Mouse (Mus musculus): ENCODE results near the gene Bri3bp. TPM values are rescaled to one million over a fixed set of nuclear protein-coding genes. Genes with fewer than 3 reads are reported as not detected.
"Not testable (repeated sequence)": the region's sequence is repeated elsewhere in the genome, so short reads cannot be mapped to it uniquely, and the experiment has no call there.

Gene Bri3bp
- total RNA-seq, 4 experiments from 2014 or later, result 89.5 to 105 (median 95.6) TPM

- DNase-seq (ENCODE audit: low spot score in 2 of 2), result peak; percentile 79 to 89
Measured at GRCm38 (mm10) chr5:125408842-125409241, 32.5 kb upstream of the Bri3bp start.

GRCm38 (mm10) chr5:125409348-125410090, 31.8 kb upstream of the Bri3bp start:
- DNase-seq (ENCODE audit: low spot score in 2 of 2), result peak in 1 of 2 experiments; percentile 64

GRCm38 (mm10) chr5:125411972-125412530, 29.3 kb upstream of the Bri3bp start:
- peak in 1 of 2 experiments; percentile 77 for DNase-seq (ENCODE audit: low spot score in 2 of 2)

DNA sequence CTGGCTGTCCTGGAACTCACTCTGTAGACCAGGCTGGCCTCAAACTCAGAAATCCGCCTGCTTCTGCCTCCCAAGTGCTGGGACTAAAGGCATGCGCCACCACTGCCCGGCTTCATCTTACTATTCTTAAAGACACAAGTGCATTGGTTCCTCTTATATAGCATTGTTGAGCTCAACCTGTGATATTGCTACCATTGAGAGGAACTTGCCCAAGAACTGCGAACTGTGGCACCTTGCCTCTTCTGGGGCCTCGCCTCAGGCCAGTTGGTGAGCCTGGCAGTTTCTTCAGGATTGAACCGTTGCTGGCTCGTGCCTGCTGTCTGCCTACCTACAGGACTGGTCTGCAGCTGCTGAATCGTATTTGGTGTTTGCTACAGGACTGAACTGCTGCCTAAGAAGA, 28.8 kb upstream of the Bri3bp start:
- not testable (repeated sequence) for DNase-seq (ENCODE audit: low spot score in 2 of 2)

GRCm38 (mm10) chr5:125413763-125414162, 27.6 kb upstream of the Bri3bp start:
- DNase-seq (ENCODE audit: low spot score in 2 of 2), result no peak

- DNase-seq (ENCODE audit: low spot score in 2 of 2), result no peak
Measured at GRCm38 (mm10) chr5:125416183-125416582, 25.2 kb upstream of the Bri3bp start.

DNA sequence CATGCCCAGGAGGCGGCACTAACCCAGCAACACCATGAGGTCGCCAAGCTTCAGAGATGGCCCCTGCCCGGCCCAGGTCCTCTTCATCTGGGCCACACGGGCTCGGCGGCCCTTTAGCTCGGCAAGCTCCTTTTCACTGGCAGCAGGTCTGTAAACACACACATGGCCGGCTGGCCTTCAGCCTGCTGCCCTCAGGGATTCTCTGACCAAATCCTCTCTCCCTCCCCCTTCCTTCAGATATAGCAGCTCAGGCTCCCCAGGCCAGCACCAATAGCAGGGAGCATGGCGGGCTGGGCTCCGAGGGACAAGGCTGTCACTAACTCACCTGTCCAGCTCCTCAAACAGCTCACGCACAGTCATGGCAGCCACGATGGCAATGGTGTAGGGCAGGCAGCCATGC, 22.7 kb upstream of the Bri3bp start:
- DNase-seq (ENCODE audit: low spot score in 2 of 2), result no peak

GRCm38 (mm10) chr5:125419124-125419523, 22.2 kb upstream of the Bri3bp start:
- no peak for DNase-seq (ENCODE audit: low spot score in 2 of 2)

- no peak for DNase-seq (ENCODE audit: low spot score in 2 of 2)
Measured at GRCm38 (mm10) chr5:125425698-125426276, 15.6 kb upstream of the Bri3bp start.

DNA sequence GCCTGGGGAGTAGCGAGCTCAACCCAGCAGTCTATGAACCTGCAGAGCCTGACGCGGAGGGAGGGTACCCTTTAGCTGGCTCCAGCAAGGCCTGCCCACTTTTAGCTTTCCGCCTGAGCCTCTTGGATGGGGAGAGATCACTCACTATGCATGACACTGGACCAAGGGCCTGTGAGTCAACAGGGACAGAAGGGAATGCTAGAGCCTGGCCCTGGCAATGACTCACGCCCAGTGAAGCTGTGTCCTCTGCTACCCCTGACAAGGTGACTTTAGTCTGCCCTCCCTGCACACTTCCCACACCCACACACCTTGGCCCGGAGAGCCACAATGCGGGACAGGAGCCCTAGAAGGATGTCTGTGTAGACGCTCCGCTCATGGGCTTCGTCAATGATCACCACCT, 15.0 kb upstream of the Bri3bp start:
- DNase-seq (ENCODE audit: low spot score in 2 of 2), result no peak

- not testable (repeated sequence) for DNase-seq (ENCODE audit: low spot score in 2 of 2)
Measured at GRCm38 (mm10) chr5:125432324-125432723, 9.0 kb upstream of the Bri3bp start.

DNA sequence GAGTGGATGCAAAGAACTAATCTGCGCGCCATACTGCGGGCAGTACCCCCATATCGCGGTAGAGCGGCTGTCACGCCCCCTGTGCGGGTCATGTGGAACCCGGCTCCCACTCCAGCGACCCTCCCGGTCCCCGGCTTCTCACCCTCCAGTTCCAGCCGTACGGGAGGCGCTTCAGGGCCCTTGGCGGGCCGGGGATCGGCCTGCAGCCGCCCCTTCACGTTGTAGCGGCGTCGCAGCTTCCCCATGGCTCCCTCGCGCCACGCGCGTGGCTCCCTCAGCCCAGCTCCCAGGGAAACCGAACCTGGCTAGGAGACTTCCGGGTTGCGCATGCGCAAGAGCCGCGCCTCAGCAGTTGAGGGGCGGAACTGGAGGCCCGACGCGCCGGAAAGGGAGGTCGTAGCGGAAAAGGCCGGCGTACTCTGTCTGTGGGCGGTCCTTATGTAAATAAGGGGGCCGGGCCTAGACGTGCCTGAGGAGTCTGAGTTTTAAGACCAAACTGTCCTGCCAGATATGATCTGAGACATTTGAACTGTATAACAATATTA, 7.5 kb upstream of the Bri3bp start, which contains the start of gene Dhx37:
Dhx37 (minus strand) TSS at position 329 of the 545 bp plus-strand sequence.
- peak; percentile 87 to 94 for DNase-seq (ENCODE audit: low spot score in 2 of 2)

DNA sequence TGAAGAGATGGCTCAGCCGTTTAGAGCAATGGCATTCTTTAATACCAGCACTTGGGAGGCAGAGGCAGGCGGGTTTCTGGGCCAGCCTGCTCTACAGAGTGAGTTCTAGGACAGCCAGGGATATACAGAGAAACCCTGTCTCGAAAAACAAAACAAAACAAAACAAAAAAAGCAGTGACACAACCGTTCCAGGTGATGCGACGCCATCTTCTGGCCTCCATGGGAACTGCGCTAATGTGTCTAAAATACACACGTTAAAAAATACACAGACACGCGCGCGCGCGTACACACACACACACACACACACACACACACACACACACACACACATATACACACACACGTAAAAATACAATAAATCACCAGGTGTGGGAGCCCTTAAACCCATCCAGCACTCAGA, 7.0 kb upstream of the Bri3bp start:
- DNase-seq (ENCODE audit: low spot score in 2 of 2), result not testable (repeated sequence)

- no peak for DNase-seq (ENCODE audit: low spot score in 2 of 2)
Measured at GRCm38 (mm10) chr5:125440583-125441233, 660 bp upstream of the Bri3bp start.

- no peak for DNase-seq (ENCODE audit: low spot score in 2 of 2)
Measured at GRCm38 (mm10) chr5:125442136-125442995, 998 bp downstream of the Bri3bp start.

DNA sequence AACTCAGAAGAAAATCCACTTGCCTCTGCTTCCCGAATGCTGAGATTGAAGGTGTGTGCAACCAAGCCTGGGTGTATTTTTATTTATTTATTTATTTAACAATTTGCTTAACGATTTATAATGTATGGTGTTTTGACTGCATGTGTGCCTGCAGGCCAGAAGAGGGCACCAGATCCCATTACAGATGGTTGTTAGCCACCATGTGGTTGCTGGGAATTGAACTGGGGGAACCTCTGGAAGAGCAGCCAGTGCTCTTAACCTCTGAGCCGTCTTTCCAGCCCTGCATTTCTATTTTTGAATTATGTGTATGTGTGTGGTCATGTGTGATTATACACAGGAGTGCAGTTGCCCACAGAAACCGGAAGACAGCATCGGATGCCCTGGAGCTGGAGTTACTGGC, 2.0 kb downstream of the Bri3bp start:
- no peak for DNase-seq (ENCODE audit: low spot score in 2 of 2)

GRCm38 (mm10) chr5:125443915-125444314, 2.5 kb downstream of the Bri3bp start:
- DNase-seq (ENCODE audit: low spot score in 2 of 2), result no peak

DNA sequence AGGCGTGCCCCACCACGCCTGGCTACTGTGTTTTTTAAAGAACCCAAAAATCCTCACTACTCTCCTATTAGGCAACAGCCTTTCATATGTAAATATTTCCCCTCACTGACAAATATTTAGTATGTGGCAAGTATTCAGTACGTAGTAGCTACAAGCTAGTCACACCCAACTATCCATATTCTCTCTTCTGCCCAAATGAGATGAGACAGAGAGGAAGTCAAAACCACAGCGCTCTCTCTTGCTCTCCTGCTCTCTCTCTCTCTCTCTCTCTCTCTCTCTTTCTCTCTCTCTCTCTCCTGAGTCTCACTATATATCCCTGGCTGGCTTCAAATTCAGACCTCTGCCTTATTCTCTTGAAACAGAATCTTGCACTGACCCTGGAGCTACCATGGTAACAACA, 3.2 kb downstream of the Bri3bp start:
- DNase-seq (ENCODE audit: low spot score in 2 of 2), result no peak

- peak in 1 of 2 experiments; percentile 48 for DNase-seq (ENCODE audit: low spot score in 2 of 2)
Measured at GRCm38 (mm10) chr5:125446344-125446743, 5.0 kb downstream of the Bri3bp start.

DNA sequence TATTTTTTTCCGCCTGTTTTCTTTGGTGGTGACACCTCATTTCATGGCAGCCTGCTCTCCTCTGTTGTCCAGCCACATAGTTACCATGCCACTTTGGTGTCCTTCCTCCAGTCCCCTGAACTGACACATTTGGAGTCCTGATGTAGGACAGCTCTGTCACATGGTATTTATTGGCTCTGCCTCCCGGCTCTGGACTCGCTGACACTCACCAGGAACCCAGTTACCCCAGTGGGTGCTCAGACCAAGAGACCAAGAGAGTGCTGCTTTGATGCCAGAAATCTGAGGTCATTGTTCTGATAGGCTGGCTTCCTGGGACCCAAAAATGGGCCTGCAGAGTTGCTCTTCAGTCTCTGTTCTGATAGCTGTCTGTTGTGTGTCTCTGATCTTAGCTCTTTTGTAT, 6.7 kb downstream of the Bri3bp start:
- DNase-seq (ENCODE audit: low spot score in 2 of 2), result no peak

DNA sequence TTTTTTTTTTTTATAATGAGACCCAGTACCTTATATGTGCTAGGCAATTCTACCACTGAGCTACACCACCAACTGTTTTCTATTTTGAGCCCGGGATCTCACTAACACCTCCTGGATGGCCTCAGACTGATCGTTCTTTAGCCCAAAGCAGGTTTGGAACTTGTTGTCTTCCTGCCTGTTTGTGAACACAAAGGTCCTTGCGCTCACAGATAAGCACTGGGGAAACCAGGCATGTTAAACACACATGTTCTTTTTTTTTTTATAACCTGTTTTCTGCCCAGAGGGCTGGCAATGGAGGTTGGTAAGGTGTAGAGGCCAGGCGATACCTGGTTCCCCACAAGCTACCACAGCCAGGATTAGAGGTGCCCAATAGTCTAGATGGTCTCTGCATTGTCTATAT, 7.3 kb downstream of the Bri3bp start:
- no peak for DNase-seq (ENCODE audit: low spot score in 2 of 2)
